Mouse (Mus musculus): Measurements from ENCODE around the gene Eml1.

DNA sequence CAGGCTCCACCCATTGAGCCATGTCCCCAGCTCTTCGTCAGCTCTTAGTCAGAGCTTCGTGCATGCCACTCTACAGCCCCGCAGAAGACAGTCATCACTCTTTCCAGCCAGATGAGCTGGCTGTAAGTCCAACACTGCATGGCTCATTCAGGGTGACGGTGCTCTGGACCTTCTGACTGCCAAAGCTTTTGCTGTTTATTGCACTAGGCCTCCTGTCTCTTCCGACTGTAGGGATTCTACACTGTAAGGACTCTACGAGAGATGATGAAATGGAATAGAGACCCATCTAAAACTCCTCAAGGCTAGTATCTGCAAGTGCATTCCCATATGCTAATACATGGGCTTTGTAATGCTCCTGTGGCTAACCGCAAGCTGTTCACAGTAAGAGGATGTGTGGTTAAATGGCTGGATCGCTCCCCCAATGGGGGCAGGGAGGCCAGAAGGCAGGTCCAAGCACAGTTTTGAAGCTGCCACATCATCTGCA is 82.8 kb downstream of the Eml1 start:
- no peak for TF ChIP-seq CTCF (IDR thresholded peaks at IDR 0.05; ENCODE audit: insufficient read depth, low read length)
- no peak for TF ChIP-seq POLR2A (IDR thresholded peaks at IDR 0.05; ENCODE audit: borderline replicate concordance, extremely low read depth, low read depth, low read length)

All from lung, adult 2 months (tissue).